Mouse (Mus musculus) ES-E14 (cell line): ENCODE data around the gene Slc6a1.

ENCODE experiments used
- CHD2 ChIP-seq: IDR thresholded peaks from 2 replicates; pipeline ENCODE4 v1.6.1; 2014; ENCODE audit warnings: mild to moderate bottlenecking, low read depth, low read length, inconsistent platforms
- HCFC1 ChIP-seq: IDR thresholded peaks from 2 replicates; pipeline ENCODE4 v1.6.1; 2012; ENCODE audit warnings: low read length, inconsistent platforms, borderline replicate concordance; ENCODE audit not compliant: insufficient read depth
- MAFK ChIP-seq: IDR thresholded peaks from 2 replicates; pipeline ENCODE4 v1.6.1; 2014; ENCODE audit warnings: mild to moderate bottlenecking, low read depth, low read length, inconsistent platforms; ENCODE audit not compliant: insufficient read depth
- ZC3H11A ChIP-seq: IDR thresholded peaks from 2 replicates; pipeline ENCODE4 v1.6.1; 2012; ENCODE audit warnings: low read depth, mild to moderate bottlenecking, inconsistent platforms, low read length, borderline replicate concordance
- ZNF384 ChIP-seq: IDR thresholded peaks from 2 replicates; pipeline ENCODE4 v1.6.1; 2012; ENCODE audit warnings: low read depth, low read length, inconsistent platforms

DNA sequence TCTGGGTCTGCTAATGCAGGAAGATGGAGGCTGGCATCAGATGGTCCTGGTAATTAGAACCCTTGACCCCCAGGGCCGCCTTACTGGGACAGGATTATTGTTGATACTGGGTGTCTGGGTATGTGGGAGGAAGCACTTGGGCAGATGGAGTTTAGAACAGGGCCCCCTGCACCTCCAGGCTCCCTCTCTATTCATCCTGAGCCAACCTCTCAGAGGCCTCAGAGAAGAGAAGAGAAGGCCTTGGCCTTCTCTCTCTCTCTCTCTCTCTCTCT lies 54.4 kb downstream of the Slc6a1 start:
- TF ChIP-seq ZNF384 (no peak), MAFK (no peak), HCFC1 (no peak), ZC3H11A (no peak), CHD2 (no peak)
